Mouse (Mus musculus) heart, postnatal 14 days (tissue): ENCODE measurements around the gene Nova2. TPM values are rescaled to one million over a fixed set of nuclear protein-coding genes. Genes with fewer than 3 reads are reported as not detected.

Experiments
- DNase-seq, 2 experiments: peaks; one replicate each; pipeline ENCODE4 v3.0.0; 2021 to 2022
- intact Hi-C: fragments of 180-260 bp; cut with DNase I; formaldehyde crosslinking; loops from one replicate; pipeline ENCODE4 v1.15.1; 2025
- total RNA-seq, 2 experiments: library from RNA; stranded (reverse); gene quantifications; 2 replicates each; pipeline ENCODE4 v1.2.3; 2021

Nova2 gene
- total RNA-seq, 2 experiments from 2014 or later: 9.6 to 10.1 TPM

DNA sequence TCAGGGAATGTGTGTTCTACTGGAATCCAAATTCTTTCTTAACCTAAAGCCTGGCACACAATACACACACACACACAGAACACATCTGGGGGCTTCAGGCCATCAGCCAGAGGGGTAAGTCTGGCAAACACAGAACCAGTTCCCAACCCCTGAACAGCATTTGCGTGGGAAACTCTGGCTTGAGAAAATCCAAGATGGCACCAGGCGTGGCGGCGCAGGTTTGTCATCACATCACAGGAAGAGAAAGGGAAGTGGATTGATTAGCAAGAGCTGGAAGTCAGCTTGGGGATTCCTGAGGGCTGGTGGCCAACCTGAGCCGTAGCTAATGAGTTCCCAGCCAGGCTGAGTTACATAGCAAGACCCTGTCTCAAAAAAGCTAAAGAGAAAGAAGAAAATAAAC, 39.6 kb downstream of the Nova2 start:
- intact Hi-C loops: loop anchor here (10.0 kb wide), 1 partner anchor 61 kb away; no protein-coding TSS in a partner anchor
- DNase-seq: no peak

GRCm38 (mm10) chr7:18967603-18968002, 41.9 kb downstream of the Nova2 start:
- no peak for DNase-seq
- intact Hi-C loops: loop anchor here (2.0 to 10.0 kb wide), 2 partner anchors 45 to 63 kb away; no protein-coding TSS in a partner anchor

- no peak for DNase-seq
- intact Hi-C loops: no loop called here
These were observed 45.3 kb downstream of the Nova2 start for GRCm38 (mm10) chr7:18970956-18971355.

GRCm38 (mm10) chr7:18978381-18978780, 52.7 kb downstream of the Nova2 start:
- intact Hi-C loops: no loop called here
- no peak for DNase-seq

DNA sequence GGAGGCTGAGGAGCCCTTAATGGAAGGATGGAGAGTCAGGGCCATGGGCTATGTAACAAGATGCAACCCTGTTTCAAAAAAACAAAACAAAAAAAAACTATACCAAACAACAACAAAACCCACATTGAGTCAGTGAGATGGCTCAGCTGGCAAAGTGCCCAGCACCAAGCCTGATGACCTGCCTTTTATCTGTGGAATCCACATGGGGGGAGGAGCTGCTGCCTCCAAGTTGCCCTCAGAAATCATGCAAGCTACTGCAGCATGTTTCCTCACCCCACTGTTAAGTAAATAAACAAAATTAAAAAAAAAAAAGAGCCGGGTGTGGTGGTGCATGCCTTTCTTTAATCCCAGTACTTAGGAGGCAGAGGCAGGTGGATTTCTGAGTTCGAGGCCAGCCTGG, 60.8 kb downstream of the Nova2 start:
- DNase-seq: no peak
- intact Hi-C loops: no loop called here

DNA sequence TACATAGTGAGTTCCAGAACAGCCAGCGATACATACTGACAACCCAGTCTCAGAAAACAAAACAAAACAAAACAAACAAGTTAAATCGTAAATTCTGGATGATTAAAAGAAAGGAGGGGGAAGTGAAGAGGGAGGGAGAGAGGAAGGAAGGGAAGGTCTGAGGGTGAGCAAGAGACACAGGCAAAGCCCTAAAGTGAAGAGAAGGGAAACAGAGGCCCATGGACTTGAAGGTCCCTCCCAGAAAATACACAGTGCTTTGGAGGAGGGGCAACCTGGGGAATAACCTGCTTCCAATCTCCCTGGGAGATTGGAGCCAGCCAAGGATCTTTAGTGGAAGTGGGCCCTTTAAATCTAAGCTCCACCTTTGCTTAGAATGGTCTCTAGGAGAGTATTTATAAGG, 61.4 kb downstream of the Nova2 start, which contains the start of gene Nanos2:
Gene Nanos2 (plus strand): TSS at position 301 of the 400 bp plus-strand sequence.
- intact Hi-C loops: no loop called here
- DNase-seq: no peak

DNA sequence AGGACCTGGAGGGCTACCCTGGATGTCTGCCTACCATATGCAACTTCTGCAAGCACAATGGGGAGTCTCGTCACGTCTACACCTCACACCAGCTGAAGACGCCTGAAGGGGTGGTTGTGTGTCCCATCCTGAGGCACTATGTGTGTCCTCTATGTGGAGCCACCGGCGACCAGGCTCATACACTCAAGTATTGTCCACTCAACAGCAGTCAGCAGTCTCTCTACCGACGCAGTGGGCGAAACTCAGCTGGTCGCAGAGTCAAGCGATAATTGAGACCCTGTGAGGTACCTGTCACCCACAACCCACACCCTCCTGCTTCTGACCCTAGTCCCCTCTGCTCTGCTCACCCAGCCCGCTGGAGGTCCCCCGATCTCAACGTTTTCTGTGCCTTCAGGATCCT, 62.1 kb downstream of the Nova2 start:
- intact Hi-C loops: no loop called here

GRCm38 (mm10) chr7:18988780-18989179, 63.1 kb downstream of the Nova2 start:
- intact Hi-C loops: no loop called here

More for the DNA sequence above, 62.1 kb downstream of the Nova2 start:
- no peak for DNase-seq

DNA sequence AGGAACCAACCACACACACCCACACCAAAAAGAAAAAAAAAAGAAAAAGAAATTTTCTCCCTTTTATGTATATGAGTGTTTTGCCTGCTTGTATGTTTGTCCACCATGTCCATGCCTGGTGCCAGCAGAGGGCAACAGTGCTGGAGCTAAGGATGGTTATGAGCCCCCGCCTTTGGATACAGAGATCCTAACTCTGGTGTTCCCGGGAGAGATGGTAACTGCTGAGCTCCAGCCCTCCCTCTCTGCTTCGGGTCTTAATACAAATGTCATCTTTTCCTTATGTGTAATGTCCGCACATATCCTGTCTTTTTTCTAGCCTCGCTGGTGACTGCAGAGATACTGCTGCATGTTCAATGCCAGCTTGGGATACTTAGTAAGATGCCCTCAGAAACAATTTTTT, 64.3 kb downstream of the Nova2 start:
- DNase-seq: no peak
- intact Hi-C loops: no loop called here

More at GRCm38 (mm10) chr7:18988780-18989179, 63.1 kb downstream of the Nova2 start:
- no peak for DNase-seq

- peak; percentile 99 for DNase-seq
- intact Hi-C loops: no loop called here
These were observed 65.1 kb downstream of the Nova2 start, which contains the start of gene Mypop for GRCm38 (mm10) chr7:18990601-18991295. TSS of gene Mypop (plus strand) at chr7:18991245.

- intact Hi-C loops: no loop called here
- DNase-seq: peak in 1 of 2 experiments; percentile 24
These were observed 66.1 kb downstream of the Nova2 start for GRCm38 (mm10) chr7:18991660-18992293.

DNA sequence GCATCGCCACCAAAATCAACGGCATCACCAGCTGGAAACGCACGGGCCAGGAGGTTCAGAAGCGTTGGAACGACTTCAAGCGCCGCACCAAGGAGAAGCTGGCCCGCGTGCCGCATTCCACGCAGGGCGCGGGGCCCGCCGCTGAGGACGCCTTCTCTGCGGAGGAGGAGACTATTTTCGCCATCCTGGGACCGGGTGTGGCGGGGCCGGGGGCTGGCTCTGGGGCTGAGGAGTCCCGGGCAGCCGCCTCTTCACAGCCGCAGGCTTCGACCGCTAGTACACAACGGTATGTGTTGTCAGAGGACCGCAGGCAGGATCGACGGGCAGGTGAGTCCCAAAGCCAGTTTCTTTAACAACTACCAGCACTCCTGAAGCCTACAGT, 66.6 kb downstream of the Nova2 start:
- peak in 1 of 2 experiments; percentile 43 for DNase-seq

GRCm38 (mm10) chr7:18993036-18993435, 67.3 kb downstream of the Nova2 start:
- intact Hi-C loops: no loop called here
- DNase-seq: no peak

More for the DNA sequence above, 66.6 kb downstream of the Nova2 start:
- intact Hi-C loops: no loop called here

DNA sequence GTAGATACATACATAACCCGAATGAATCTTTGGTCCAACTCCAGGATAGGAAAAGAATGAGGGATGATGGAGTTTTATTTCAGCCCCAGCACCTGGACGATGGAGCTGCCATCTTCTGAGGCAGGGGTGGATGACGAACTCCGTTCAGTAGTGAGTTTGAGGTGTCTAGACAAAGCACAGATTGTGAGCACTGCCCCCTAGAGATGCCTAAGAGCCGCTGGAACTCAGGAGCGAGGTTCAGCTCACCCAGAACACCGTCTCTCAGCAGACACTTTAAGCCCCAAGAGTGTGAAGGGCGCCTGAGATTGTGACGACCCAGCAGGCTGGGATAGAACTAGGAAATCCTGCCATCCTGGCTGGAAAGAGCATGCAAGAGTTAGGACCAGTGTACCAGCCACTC, 73.1 kb downstream of the Nova2 start:
- intact Hi-C loops: no loop called here
- DNase-seq: no peak

GRCm38 (mm10) chr7:19000421-19000820, 74.7 kb downstream of the Nova2 start:
- peak in 1 of 2 experiments; percentile 26 for DNase-seq
- intact Hi-C loops: no loop called here

DNA sequence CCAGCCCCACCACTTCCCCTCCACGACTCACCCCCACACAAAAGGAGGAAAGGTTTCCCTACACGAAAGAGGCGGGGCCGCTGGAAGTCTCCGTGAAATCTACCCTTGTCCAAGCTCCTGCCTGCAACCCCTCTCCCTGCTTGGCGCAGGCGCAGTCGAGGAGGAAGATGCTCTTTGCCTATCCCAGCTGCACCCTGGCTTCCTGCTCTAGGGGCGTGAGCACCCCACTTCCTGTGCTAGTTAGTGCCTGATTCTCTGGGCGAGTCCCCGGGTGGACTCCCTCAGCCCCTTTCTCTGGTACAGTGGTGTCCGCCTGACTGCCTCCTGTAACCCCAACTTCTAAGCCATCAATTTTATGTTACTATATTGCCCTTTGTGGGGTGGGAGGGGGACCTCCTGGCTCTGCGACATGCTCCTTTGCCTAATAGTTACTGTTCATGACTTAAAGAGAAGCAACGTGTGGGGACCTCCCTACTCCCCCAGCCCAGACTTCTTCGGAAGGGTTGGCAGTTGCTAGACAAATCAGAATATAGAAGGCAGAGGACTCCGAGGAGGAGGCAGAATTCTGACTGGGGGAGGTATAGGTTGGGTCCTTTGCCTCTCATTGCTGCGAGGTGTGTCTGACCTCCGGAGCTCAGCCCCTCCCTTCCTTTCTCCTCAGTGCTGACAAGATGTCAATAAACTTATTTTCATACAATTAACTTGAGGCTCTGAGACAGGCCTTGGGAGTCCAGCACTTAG, 75.5 kb downstream of the Nova2 start:
- intact Hi-C loops: no loop called here
- peak; percentile 78 to 80 for DNase-seq

DNA sequence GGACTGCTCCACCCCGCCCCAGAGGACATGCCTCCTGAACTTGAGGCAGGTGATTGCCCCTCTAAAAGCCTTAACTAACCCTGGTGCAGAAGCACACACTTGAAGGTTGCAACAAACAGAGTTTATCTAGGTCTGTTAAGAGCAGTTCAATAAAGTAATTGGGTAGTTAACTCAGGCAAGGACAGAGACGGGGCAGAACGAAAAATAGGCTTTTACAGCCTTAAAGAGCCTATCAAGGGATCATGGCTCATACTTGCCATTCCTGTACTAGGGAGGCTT, 76.1 kb downstream of the Nova2 start:
- intact Hi-C loops: no loop called here
- no peak for DNase-seq

GRCm38 (mm10) chr7:19002115-19002514, 76.4 kb downstream of the Nova2 start:
- intact Hi-C loops: no loop called here
- DNase-seq: no peak

DNA sequence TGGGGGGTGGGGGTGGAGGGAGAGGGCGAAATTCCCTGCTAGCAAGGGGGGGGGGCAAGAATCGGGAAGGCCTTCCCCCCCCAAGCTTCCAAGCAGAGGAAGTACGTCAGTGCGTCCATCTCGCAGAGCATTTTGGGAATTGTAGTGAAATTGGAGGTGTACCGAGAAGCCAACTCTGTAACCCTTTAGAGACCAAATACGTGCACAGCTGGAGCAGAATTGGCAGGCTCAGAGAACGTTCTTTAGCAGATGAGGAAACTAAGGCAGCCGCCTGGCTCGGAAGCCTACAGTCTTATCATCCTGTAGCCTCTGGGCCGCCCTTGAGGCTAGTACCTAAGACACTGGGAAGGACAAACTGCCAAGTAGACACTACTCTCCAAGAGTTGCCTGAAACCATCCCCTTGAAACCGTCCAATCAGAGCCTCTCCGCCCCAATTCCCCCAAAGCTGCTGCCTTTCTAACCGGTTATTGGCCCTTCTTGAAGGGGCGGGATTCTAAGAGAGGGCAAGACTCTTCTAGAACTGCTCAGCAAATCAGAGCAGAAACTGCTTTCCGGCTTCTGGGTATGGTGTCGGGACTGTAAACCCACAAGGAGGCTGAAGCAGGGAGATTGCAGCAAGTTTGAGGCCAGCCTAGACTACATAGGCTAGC, 77.3 kb downstream of the Nova2 start:
- intact Hi-C loops: no loop called here
- peak; percentile 61 to 77 for DNase-seq

- intact Hi-C loops: no loop called here
- peak; percentile 92 to 94 for DNase-seq
These were observed 78.4 kb downstream of the Nova2 start, which contains the start of gene Irf2bp1 for GRCm38 (mm10) chr7:19003902-19004630. TSS of gene Irf2bp1 (plus strand) at chr7:19004044.
